Mouse (Mus musculus): ENCODE results near the gene Tspan32.

Tspan32 gene

DNA sequence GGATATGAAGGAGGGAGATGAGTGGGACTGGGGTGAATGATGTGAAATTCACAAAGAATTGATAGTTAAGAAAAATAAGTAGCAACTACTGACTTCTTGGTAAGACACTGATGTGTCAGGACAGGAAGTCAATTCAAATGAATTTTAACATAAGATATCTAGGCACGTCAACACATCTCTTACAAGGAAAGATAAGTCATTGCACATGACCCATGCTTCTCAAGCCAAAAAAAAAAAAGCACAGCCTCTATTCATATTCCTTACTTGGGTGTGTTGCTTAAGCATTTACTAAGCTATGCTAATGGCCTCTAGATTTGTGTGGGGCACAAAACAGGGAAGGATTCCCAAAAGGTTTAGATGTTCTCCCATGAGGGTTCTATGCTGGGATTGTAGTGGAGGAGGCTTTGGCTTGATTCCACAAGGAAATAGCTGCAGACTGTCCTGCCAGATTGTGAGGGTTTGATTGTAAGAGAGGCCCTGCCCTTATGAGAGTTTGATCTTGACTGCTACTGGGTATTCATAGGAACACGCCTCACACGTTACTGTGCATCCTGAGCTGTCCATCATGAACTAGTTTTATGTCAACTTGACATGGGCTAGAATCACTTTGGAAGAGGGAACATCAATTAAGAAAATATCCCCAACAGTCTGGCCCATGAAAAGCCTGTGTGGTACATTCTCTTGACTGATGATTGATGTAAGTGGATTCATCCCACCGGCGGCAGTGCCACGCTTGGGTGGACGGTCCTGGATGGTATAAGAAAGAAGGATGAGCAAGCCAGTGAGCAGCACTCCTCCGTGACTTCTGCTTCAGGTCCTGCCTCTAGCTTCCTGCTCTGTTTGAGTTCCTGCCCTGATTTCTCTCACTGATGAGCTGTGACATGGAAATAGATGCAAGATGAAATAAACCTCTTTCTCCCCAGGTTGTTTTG lies 29.9 kb downstream of the Tspan32 start:
- no peak for DNase-seq

DNA sequence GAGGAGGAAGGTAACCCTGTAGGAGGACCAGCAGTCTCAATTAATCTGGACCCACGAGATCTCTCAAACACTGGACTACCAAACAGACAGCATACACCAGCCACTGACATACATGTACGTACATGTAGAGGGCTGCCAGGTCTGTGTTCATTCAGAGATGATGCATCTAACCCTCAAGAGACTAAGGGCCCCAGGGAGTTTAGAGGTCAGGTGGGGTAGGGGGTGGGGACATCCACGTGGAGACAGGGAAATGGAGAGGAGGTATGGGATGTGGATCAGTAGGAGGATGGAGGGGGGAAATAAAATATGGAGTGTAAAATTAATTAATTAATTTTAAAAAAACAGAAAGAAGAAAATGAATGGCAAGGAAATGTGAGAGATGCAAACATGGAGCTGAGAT lies 31.9 kb downstream of the Tspan32 start:
- DNase-seq = no peak

DNA sequence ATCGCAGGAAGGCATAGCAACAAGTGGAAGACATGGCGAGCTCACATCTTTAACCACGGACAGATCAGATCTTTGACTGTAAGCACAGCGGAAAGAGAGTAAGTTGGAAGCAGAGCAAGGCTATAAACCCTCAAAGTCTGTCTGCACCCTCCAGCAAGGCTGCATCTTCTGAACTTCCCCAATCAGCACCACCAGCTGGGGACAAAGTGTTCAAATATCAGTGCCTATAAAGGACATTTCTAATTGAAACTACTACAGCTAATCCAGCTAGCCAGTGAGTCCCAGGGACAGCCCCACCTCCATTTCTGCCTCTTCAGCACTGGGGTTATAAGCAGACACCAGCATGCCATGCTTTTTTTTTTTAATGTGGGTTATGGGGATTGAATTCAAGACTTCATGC lies 32.5 kb downstream of the Tspan32 start:
- no peak for DNase-seq

DNA sequence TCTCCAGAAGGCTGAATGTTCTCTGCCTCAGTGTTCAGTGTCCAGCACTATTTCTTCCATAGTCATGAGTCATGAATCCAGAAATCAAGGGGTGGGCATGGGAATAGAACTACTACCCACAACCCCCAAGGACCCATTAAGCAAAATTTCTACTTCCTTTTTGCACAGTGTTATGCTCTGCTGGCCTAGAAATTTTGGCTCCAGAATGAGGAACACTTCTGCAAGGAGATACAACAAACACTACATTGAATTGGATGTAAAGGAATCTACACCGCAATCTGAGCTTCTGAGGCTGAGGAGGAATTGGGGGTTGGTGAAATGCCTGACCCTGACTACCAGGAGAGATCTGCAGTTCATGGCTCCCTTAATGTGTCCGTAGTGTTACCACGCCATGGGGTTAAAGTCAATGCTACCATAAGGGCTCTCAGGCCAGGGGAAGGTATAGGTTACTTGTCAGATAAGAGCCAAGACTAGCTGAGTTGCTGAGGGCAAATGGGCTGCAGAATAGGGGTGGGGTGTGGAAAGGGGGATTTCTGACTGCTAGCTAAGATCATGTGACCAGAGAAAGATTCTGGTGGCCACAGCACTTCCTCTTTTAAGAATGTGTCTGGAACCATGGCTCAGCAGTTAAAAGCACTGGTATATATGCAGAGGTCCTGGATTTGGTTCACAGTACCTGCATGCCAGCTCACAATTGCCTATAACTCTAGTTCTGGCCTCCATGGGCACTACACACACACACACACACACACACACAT lies 33.5 kb downstream of the Tspan32 start:
- DNase-seq = no peak

DNA sequence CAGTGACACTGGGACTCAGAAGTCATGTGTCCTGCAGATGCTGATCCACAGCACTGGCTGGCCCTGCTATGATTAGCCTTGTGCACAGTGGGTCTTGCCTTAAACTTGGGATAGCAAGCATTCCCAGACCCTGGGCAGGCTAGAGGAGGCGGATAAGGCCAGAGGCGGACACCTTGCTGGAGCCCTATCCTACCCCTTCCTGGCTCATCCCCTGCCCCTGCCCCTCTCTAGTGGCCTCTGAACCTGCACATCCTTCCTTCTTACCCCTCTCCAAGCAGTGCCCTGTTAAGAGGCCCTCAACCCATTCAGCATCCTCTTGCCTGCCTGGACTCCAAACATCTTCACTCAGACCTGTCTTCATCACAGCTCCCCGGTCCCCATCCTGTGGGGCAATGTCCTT lies 35.7 kb downstream of the Tspan32 start:
- DNase-seq = no peak

DNA sequence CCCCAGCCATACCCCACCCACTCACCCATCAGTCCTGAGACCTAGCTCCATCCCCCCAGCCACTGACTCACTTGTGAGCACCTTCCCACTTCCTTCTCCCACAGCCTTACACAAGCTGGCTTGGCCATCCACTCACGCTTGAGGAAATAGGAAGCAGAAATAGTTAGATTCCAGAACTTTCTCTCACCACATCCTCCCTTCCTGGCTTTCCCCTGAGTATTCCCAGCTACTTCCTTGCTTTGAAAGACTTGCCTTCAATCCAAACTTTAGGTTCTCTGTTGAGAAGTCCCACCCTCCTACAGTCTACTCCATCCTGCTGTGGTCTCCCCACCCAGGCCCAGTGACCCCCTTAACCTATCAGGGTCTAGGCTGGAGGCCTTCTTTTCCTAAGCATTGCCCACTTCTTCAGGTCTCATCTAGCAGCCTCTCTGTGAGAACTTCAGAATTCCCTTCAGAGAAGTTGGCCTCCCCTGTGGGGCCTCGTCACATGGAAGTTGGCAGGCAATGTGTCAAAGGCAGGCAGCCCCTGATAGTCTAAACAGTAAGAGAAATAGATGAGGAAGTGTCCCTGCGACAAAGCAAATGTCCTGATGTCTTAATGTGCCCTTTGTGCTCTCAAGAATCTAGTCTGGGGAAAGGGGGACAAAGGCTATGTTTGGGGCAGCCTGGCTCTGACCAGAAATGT lies 36.4 kb downstream of the Tspan32 start:
- DNase-seq = no peak

DNA sequence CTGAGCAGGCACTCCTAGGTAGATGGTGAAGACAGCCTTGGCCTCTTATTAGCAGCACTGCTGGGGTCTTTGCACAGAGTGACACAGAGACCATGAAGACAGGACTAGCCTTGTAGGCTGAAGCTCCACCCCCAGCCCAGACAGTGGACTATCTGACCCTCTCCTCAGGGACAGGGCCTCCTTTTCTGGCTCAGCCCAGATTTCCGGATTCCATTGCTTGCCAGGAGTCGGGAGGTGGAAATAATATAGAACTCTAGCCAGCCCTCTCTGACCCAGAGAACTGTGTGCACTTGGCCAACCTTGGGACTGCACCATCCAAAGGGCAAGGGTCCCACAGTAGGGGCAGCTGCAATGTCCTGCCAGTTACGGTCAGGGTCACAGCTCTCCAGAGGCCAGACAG lies 37.2 kb downstream of the Tspan32 start:
- no peak for DNase-seq

DNA sequence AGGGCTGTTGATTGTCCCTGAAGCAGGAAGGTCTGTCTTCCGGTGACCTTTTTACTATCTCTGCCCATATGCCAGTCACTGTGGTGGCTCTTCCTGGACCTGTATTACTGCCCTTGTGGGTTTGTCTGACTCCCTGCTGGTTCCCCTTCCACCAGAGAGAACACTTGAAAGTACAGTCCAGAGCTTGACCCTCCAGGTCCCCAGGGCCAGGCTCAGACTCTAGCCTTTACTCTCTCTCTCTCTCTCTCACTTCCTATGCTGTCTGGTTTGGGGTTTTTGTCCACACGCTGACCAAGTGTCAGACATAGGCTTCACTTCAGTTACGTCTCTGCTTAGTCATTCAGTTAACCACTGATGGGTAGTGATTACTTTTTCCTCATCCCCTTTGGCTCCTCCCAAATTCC lies 38.1 kb downstream of the Tspan32 start:
- DNase-seq = no peak

DNA sequence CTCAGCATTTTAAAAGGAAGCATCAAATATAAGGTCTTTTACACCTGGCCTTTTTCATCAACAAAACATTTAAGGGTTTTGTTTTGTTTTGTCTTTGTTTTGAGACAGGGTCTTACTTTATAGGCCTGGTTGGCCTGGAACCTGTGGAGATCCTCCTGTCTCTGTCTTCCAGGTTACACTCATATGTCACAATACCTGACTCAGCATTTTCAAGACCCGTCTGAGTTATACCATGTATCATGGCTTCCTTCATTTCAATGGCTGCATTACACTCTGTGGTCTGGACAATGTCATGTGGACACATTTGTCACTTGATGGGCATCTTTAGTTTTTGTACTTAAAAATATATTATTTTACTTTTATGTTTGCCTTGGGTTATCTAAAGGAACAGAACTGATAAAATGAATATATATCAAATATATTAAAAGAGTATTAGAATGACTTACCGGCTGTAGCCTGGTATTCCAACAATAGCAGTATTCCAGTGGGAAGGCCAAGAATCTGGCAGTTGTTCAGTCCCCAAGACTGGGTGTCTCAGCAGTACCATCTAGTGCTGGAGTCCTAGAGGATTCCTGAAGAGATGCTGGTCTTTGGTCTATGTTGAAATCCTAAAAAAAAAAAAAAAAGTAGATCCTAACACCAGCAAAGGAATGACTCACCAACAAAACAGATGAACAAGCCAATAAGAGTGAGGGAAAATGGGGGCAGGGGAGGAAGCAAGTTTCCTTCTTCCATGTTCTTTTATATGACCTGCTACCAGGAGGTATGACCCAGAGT lies 39.4 kb downstream of the Tspan32 start:
- DNase-seq = no peak

DNA sequence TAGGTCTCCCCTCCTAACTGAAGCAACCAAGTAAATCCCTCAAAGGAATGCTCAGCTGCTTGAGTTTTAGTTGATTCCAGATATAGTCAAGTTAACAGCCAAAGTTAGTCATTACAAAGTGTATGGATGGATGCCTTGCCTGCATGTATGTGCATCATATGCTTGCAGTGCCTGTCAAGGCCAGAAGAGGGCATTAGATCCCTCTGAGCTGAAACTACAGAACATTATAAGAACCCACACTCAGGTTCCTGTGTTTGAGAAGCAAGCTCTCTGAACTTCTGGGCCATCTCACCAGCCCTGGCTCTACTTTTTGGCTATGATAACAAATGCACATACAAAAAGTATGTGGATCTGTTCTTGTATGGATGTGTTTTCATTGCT lies 40.0 kb downstream of the Tspan32 start:
- DNase-seq = no peak

DNA sequence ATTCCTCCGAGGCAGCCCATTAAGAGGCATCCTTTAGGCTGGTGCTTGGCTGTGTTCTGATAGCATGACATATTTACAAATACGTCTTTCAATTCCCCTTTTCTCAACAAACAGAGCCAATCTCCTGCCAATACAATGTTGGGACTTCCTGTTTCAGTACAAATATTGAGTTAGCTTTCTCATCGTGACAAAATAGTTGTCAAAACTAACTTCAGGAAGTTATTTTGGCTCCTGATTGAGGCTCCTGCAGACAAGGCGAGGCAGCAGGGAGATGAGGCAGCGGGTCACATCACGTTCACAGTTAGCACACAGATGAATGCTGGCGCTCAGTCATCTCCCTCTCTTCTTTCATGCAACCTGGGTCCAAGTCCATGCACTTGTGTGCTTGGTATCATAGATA lies 41.5 kb downstream of the Tspan32 start:
- no peak for DNase-seq

DNA sequence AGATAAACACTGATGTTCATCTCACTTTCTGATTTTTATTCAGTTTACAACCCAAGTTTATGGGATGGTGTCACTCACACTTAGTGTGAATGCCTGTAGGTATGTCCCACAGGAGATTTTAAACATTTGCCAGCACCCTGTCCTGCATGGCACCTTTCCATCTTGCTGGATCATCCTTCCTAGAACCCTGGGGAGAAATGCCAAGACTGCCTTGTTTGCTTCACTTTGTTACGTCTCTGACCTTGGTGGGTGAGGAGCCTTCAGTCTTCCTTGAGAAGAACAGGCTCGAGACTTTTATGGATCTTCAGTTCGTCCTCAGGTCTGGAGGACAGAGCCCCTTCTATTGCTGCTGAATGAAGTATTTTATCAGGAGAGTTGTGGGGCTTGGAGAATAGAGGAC lies 44.5 kb downstream of the Tspan32 start:
- DNase-seq = no peak

DNA sequence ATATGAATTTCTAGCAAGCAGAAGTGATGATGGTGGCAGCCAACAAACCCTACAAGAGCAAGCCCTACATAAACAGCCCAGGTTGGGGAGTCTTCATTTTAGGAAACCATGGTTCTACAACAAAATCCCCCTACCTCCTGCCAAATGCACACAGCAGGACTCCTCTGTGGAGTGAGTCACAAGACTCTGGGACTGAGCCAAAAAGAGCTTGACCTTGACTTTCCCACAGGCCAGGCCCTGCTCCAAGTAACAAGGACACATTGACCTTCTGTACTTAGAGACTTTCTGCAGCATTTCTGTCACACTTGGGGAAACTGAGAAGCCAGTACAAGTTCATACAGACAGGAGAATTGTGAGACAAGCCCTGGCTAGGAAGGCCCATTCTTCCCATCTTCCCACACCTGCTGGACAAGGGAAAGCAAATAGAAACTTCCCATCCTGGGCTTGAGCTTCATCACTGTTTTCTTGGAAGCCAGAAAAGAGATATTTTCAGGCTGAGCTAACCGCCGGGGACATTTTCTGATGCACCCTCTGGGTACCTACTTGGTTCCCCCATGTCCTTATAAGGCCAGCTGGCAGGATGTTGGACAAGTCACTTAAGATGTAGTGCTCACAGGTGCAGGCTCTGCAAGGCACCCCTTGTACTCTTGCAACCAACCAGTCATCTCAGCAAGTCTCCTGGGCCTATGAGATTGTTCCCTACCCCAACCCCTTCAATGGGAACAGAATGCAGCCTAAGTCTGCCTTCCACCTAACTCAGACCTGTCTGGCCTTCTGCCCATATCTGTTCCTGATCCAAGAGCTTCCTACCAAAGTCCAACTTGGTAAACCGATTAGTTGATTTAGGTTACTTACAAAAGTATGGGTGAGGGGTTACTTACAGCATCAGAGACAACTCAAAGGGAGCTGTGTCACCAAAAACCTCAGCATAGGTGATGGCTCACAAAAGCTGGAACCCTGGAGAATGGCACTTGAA lies 45.3 kb downstream of the Tspan32 start:
- DNase-seq = peak; percentile 29

DNA sequence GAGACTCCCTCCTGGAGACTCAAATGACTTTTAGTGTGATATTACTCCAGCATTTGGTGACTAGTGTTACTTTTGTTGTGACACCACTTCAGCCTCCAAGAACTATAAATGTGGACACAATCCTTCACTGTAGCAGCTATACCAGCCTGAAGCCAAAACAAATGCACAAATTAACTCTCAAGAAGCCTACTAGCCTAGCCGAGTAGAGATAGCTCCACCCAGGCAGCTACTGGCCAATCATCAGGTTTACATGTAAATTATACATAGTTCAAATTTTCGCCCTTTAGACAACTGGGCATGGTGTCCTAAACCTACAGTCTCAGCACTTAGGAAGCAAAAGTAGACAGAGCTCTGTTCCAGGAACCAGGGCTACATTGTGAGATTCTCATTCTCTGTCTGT lies 46.5 kb downstream of the Tspan32 start:
- DNase-seq = no peak

DNA sequence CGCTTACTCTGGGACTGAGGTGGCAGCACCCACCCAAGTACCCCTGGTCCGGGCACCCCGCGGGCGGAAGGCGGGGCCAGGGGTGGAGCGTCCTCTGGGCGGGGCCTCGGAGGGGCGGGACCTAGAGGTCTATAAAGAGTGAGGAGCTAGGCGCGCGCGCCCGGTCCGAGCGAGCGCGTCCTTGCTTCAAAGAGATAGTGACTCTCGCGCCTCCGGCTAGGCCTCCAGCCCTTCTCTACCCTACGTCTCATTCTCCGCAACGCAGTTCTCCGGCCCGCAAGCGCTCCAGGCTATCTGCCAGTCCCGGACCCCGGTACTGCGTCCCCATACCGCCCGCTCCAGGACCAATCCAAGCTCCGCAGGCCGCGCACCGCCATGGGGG lies 47.8 kb downstream of the Tspan32 start, which contains the start of gene Cd81:
Gene Cd81 (plus strand): TSS at position 114 of the 382 bp plus-strand sequence.
- peak; percentile 79 for DNase-seq

DNA sequence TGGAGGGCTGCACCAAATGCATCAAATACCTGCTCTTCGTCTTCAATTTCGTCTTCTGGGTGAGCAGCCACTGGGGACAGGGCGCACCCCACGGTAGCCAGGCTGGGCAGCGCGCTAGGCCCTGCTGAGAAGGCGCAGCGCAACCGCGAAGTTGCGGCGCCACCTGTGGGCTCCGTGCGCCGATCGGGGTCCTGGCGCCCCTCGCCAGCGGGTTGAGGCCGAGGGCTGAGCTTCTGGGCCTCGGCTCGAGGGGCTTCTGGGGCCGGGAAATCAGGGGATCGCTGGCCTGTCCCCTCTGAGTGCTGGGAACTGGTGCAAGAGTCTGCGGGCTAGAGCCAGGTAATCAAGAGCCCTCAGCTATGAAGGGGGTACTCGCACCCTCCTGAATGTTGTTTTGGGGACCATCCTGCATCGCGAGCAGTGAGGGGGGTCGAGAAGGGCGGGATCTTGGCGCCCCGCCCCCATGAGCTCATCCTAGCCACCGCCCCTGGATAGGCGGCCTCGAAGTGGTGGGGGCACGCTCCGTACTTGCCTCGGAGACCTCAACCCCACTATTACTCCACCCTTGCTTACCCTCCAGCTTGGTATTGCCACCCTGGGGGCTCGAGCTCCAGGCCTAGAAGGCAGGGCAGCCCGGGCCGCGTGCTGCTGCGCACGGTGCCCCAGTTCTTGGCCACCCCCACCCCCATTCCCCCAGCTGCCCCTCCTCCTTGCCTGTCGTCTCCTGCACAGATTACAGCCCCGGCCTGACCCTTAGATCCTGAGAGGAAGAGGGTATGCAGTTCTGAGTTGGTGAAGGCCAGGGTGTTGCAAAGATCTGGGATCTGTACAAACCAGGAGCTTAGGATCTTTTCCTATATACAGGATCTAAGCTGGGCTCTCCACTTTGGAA lies 48.4 kb downstream of the Tspan32 start:
- DNase-seq = peak; percentile 71

DNA sequence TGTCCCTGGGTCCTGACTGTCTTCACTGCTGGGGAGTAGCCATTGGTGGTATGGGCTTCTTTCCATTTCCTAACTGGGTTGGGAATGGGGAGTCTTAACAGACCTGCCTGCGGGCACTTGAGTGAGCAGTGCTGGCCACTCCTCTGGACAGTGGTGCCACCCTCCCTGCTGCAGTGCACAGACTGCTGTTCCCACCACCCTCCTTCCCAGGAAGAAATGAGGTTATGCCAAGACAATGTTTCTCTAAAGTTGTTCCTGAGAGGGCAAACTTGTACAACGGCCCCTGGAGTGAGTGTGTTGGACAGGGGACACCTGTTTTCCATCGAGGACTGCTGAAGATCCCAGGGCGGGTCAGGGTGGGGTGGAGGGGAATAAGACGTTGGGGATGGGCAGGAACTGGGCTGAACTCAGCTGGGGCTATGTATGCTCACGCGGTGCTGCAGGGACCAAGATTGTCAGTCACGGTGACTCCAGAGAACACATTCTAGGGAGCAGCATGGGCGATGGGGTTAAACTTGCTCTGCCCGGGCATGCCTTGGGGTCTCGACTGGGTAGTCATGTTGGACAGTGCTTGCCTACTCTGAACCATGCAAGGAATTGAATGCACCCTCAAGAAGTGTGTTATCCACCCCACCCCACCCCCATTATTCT lies 49.2 kb downstream of the Tspan32 start:
- no peak for DNase-seq

DNA sequence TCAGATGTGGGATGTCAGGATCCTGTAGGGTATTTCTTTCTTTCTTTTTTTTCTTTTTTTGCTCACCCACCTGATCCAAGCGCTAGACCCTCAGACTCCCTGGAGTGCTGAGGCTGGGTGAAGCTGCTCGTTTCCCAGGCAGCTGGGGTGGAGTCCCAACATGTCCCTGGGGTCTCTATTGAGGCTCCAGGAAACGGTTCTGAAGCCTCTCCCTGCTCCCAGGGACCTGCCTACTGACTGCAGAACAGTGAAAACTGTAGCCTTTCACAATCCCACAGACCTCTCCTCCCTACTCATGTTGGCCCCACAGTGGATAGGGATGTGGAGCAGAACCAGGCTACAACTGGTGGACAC lies 49.7 kb downstream of the Tspan32 start:
- no peak for DNase-seq

DNA sequence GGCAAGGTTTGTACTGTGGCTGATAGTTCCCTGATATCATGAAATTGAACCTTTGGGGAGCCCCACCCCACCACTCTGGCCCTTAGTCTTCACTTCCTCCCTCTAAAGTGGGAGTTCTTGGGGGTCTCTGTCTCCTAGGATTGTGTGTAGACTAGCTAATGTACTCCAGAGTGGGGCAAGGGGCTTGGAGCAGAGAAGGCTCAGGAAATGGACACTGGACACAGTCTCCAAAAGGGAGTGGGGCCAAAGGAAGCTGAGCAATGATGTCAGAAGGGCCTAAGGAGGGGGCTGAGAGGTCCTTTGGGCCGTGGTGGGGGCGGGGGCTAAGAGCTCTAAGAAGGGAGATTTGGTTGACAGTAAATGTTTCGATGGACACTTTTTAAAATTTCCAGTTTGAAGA lies 50.2 kb downstream of the Tspan32 start:
- no peak for DNase-seq

Measured in cerebellum, adult 11-12 months (tissue).